Mouse (Mus musculus) adipocyte (in vitro differentiated cells): ENCODE measurements around the gene Tnfrsf21.

Experiments used
- DNase-seq: peaks from one replicate; pipeline ENCODE4 v3.0.0-alpha.2; 2016; ENCODE audit warnings: low spot score

The Tnfrsf21 gene

GRCm38 (mm10) chr17:43025048-43025447, 8.7 kb downstream of the Tnfrsf21 start:
- no peak for DNase-seq

- DNase-seq, result no peak
Observed at GRCm38 (mm10) chr17:43025819-43026593, 9.7 kb downstream of the Tnfrsf21 start.

- DNase-seq, result no peak
Observed at GRCm38 (mm10) chr17:43026708-43027107, 10.4 kb downstream of the Tnfrsf21 start.

- DNase-seq, result no peak
Observed at GRCm38 (mm10) chr17:43029546-43029945, 13.2 kb downstream of the Tnfrsf21 start.

- no peak for DNase-seq
Observed at GRCm38 (mm10) chr17:43030290-43030689, 13.9 kb downstream of the Tnfrsf21 start.

GRCm38 (mm10) chr17:43032489-43033036, 16.2 kb downstream of the Tnfrsf21 start:
- no peak for DNase-seq

- no peak for DNase-seq
Observed at GRCm38 (mm10) chr17:43035386-43035785, 19.0 kb downstream of the Tnfrsf21 start.

GRCm38 (mm10) chr17:43036058-43036757, 19.9 kb downstream of the Tnfrsf21 start:
- DNase-seq, result no peak

- DNase-seq, result no peak
Observed at GRCm38 (mm10) chr17:43040571-43040970, 24.2 kb downstream of the Tnfrsf21 start.

- DNase-seq, result no peak
Observed at GRCm38 (mm10) chr17:43050619-43051018, 34.3 kb downstream of the Tnfrsf21 start.

- no peak for DNase-seq
Observed at GRCm38 (mm10) chr17:43052791-43053190, 36.4 kb downstream of the Tnfrsf21 start.

- no peak for DNase-seq
Observed at GRCm38 (mm10) chr17:43053943-43054342, 37.6 kb downstream of the Tnfrsf21 start.

- DNase-seq, result no peak
Observed at GRCm38 (mm10) chr17:43058277-43059025, 42.1 kb downstream of the Tnfrsf21 start.

GRCm38 (mm10) chr17:43064705-43065104, 48.4 kb downstream of the Tnfrsf21 start:
- no peak for DNase-seq

GRCm38 (mm10) chr17:43068846-43069553, 52.6 kb downstream of the Tnfrsf21 start:
- no peak for DNase-seq

- DNase-seq, result no peak
Observed at GRCm38 (mm10) chr17:43070946-43071345, 54.6 kb downstream of the Tnfrsf21 start.

GRCm38 (mm10) chr17:43072142-43072786, 55.9 kb downstream of the Tnfrsf21 start:
- DNase-seq, result no peak

GRCm38 (mm10) chr17:43072787-43073148, 56.4 kb downstream of the Tnfrsf21 start:
- DNase-seq, result no peak

- no peak for DNase-seq
Observed at GRCm38 (mm10) chr17:43074391-43074790, 58.0 kb downstream of the Tnfrsf21 start.

GRCm38 (mm10) chr17:43075100-43075499, 58.7 kb downstream of the Tnfrsf21 start:
- no peak for DNase-seq

GRCm38 (mm10) chr17:43075937-43076336, 59.6 kb downstream of the Tnfrsf21 start:
- no peak for DNase-seq
